Mouse (Mus musculus): ENCODE data around the gene Ciapin1.

The Ciapin1 gene

GRCm38 (mm10) chr8:94804546-94805340, 33.4 kb downstream of the Ciapin1 start:
- no peak for DNase-seq

- DNase-seq, result peak; percentile 87
These were observed 34.6 kb downstream of the Ciapin1 start for GRCm38 (mm10) chr8:94803551-94803950.

GRCm38 (mm10) chr8:94802375-94802774, 35.8 kb downstream of the Ciapin1 start:
- DNase-seq, result no peak

- DNase-seq, result peak; percentile 89
These were observed 36.7 kb downstream of the Ciapin1 start for GRCm38 (mm10) chr8:94801293-94802095.

GRCm38 (mm10) chr8:94800278-94800968, 37.7 kb downstream of the Ciapin1 start:
- DNase-seq, result peak; percentile 83

- DNase-seq, result no peak
These were observed 43.4 kb downstream of the Ciapin1 start for GRCm38 (mm10) chr8:94794782-94795181.

- no peak for DNase-seq
These were observed 43.8 kb downstream of the Ciapin1 start for GRCm38 (mm10) chr8:94794368-94794767.

- no peak for DNase-seq
These were observed 48.8 kb downstream of the Ciapin1 start for GRCm38 (mm10) chr8:94789256-94789955.

- no peak for DNase-seq
These were observed 50.3 kb downstream of the Ciapin1 start for GRCm38 (mm10) chr8:94787524-94788501.

GRCm38 (mm10) chr8:94785995-94786595, 52.1 kb downstream of the Ciapin1 start:
- no peak for DNase-seq

- no peak for DNase-seq
These were observed 52.7 kb downstream of the Ciapin1 start for GRCm38 (mm10) chr8:94785247-94785985.

GRCm38 (mm10) chr8:94783890-94784289, 54.3 kb downstream of the Ciapin1 start:
- no peak for DNase-seq

- peak; percentile 53 for DNase-seq
These were observed 56.3 kb downstream of the Ciapin1 start for GRCm38 (mm10) chr8:94781838-94782235.

- DNase-seq, result no peak
These were observed 56.9 kb downstream of the Ciapin1 start for GRCm38 (mm10) chr8:94781155-94781837.

- no peak for DNase-seq
These were observed 57.5 kb downstream of the Ciapin1 start for GRCm38 (mm10) chr8:94780491-94781154.

- DNase-seq, result no peak
These were observed 58.4 kb downstream of the Ciapin1 start for GRCm38 (mm10) chr8:94779534-94780294.

GRCm38 (mm10) chr8:94778895-94779533, 59.1 kb downstream of the Ciapin1 start:
- DNase-seq, result no peak

- no peak for DNase-seq
These were observed 59.7 kb downstream of the Ciapin1 start for GRCm38 (mm10) chr8:94778473-94778872.
